Mouse (Mus musculus): Measurements from ENCODE around the gene Lrr1. TPM values are rescaled to one million over a fixed set of nuclear protein-coding genes. Genes with fewer than 3 reads are reported as not detected.
A peak's percentile ranks its signal among the peaks of the same experiment; 100 is the strongest.

Gene Lrr1
- polyA plus RNA-seq, 2 experiments: 11.1 to 21.3 TPM

DNA sequence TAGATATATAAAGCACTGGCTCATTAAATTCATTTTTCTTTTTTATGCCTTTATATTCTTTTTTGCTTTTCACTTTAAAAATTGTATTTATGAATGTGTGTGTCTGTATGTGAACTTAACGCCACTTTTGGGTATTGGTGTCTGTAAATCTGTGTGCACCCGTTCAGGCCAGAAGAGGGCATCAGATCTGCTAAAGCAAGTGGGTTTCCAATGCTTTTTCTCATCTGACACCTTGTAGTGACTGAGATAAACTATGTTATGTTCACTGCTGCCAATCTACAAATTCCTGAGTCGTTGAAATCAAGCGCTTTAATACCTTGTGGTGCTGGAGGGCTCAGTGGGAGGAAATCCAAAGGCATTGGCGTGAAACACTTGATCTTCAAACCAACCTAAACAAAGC, 42.4 kb downstream of the Lrr1 start:
- Histone ChIP-seq H3K9ac (replicated peaks) (no peak overlapping the region), H3K27ac (no peak overlapping the region), H3K4me3 (ENCODE audit: insufficient read depth in 1 of 2, low read depth in 2 of 2, low read length in 2 of 2) (no peak overlapping the region), H3K4me2 (ENCODE audit: low read depth) (no peak overlapping the region), H3K4me1 (replicated peaks; ENCODE audit: control insufficient read depth in 2 of 2, insufficient read depth in 2 of 2, low read length in 1 of 2) (no peaks in the 10 kb centered on the region), H3K27me3 (ENCODE audit: control insufficient read depth, insufficient read depth, low read length) (no peaks in the 10 kb centered on the region), H3K36me3 (replicated peaks; ENCODE audit: control insufficient read depth, insufficient read depth, low read depth) (peaks cover 51% of the 10 kb centered on the region), H3K9me3 (ENCODE audit: control insufficient read depth, low read length) (no peaks in the 10 kb centered on the region)
- no peak for ATAC-seq (ENCODE audit: insufficient read depth)
- WGBS (ENCODE audit: insufficient replicate concordance): 77% methylated on average over 5 of the region's 5 CpGs
- TF ChIP-seq EP300 (IDR thresholded peaks at IDR 0.05; ENCODE audit: low read depth) (no peak), CTCF (IDR thresholded peaks at IDR 0.05; ENCODE audit: low read depth) (peak; percentile 43; the same call in 1 of the 2 replicates)
- no peak for DNase-seq (ENCODE audit: low read depth in 3 of 3, low spot score in 3 of 3)

DNA sequence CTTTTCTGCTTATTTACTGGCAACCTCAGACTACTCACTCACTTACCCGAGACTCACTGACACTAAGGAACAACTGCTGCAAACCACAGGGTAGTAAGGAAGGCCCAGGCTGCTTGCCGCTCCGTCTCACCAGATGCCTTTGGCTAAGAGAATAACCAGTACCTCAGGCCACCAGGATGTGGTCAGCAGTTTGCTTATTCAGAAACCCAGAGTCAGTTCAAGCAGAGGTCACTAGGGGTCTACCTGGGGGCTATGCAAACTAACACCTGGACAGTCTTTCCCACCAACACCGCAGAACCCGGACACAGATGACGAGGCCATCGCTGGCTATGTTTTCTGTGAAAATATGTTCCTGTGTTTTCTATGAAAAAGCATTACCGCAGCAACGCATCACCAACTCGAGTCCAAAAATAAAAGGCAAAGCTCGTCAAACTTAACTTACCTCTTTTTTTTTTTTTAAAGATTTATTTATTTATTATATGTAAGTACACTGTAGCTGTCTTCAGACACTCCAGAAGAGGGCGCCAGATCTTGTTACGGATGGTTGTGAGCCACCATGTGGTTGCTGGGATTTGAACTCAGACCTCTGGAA, 44.7 kb downstream of the Lrr1 start:
- Histone ChIP-seq H3K36me3 (replicated peaks; ENCODE audit: control insufficient read depth, insufficient read depth, low read depth) (peaks cover 56% of the 10 kb centered on the region), H3K4me2 (ENCODE audit: low read depth) (no peak overlapping the region), H3K9ac (replicated peaks) (no peak overlapping the region), H3K9me3 (ENCODE audit: control insufficient read depth, low read length) (no peaks in the 10 kb centered on the region), H3K4me3 (ENCODE audit: insufficient read depth in 1 of 2, low read depth in 2 of 2, low read length in 2 of 2) (no peak overlapping the region), H3K27ac (no peak overlapping the region), H3K27me3 (ENCODE audit: control insufficient read depth, insufficient read depth, low read length) (no peaks in the 10 kb centered on the region), H3K4me1 (replicated peaks; ENCODE audit: control insufficient read depth in 2 of 2, insufficient read depth in 2 of 2, low read length in 1 of 2) (no peaks in the 10 kb centered on the region)
- no peak for DNase-seq (ENCODE audit: low read depth in 3 of 3, low spot score in 3 of 3)
- 84% methylated on average over 13 of the region's 13 CpGs for WGBS (ENCODE audit: insufficient replicate concordance)
- TF ChIP-seq EP300 (IDR thresholded peaks at IDR 0.05; ENCODE audit: low read depth) (no peak), CTCF (IDR thresholded peaks at IDR 0.05; ENCODE audit: low read depth) (no peak)
- ATAC-seq (ENCODE audit: insufficient read depth): no peak

GRCm38 (mm10) chr12:69214393-69214792, 45.8 kb downstream of the Lrr1 start:
- no peak overlapping the region for H3K4me2 ChIP-seq (ENCODE audit: low read depth)
- ATAC-seq (ENCODE audit: insufficient read depth): no peak
- H3K27ac ChIP-seq: no peak overlapping the region
- WGBS (ENCODE audit: insufficient replicate concordance): 70% methylated on average over 7 of the region's 7 CpGs
- H3K4me3 ChIP-seq (ENCODE audit: insufficient read depth in 1 of 2, low read depth in 2 of 2, low read length in 2 of 2): no peak overlapping the region
- no peak overlapping the region for H3K9ac ChIP-seq (replicated peaks)
- no peaks in the 10 kb centered on the region for H3K4me1 ChIP-seq (replicated peaks; ENCODE audit: control insufficient read depth in 2 of 2, insufficient read depth in 2 of 2, low read length in 1 of 2)
- DNase-seq (ENCODE audit: low read depth in 3 of 3, low spot score in 3 of 3): no peak
- H3K27me3 ChIP-seq (ENCODE audit: control insufficient read depth, insufficient read depth, low read length): no peaks in the 10 kb centered on the region
- H3K36me3 ChIP-seq (replicated peaks; ENCODE audit: control insufficient read depth, insufficient read depth, low read depth): peaks cover 60% of the 10 kb centered on the region
- TF ChIP-seq EP300 (IDR thresholded peaks at IDR 0.05; ENCODE audit: low read depth) (no peak), CTCF (IDR thresholded peaks at IDR 0.05; ENCODE audit: low read depth) (no peak)
- H3K9me3 ChIP-seq (ENCODE audit: control insufficient read depth, low read length): no peaks in the 10 kb centered on the region

- no peaks in the 10 kb centered on the region for H3K9me3 ChIP-seq (ENCODE audit: control insufficient read depth, low read length)
- H3K4me1 ChIP-seq (replicated peaks; ENCODE audit: control insufficient read depth in 2 of 2, insufficient read depth in 2 of 2, low read length in 1 of 2): no peaks in the 10 kb centered on the region
- TF ChIP-seq EP300 (IDR thresholded peaks at IDR 0.05; ENCODE audit: low read depth) (no peak), CTCF (IDR thresholded peaks at IDR 0.05; ENCODE audit: low read depth) (no peak)
- ATAC-seq (ENCODE audit: insufficient read depth) (no peak), DNase-seq (ENCODE audit: low read depth in 3 of 3, low spot score in 3 of 3) (no peak)
- peaks cover 57% of the 10 kb centered on the region for H3K36me3 ChIP-seq (replicated peaks; ENCODE audit: control insufficient read depth, insufficient read depth, low read depth)
- no peak overlapping the region for H3K4me2 ChIP-seq (ENCODE audit: low read depth)
- H3K4me3 ChIP-seq (ENCODE audit: insufficient read depth in 1 of 2, low read depth in 2 of 2, low read length in 2 of 2): no peak overlapping the region
- no peak overlapping the region for H3K9ac ChIP-seq (replicated peaks)
- no peak overlapping the region for H3K27ac ChIP-seq
- WGBS (ENCODE audit: insufficient replicate concordance): 86% methylated on average over 3 of the region's 3 CpGs
- H3K27me3 ChIP-seq (ENCODE audit: control insufficient read depth, insufficient read depth, low read length): no peaks in the 10 kb centered on the region
Measured at GRCm38 (mm10) chr12:69215000-69215785, 46.6 kb downstream of the Lrr1 start.

DNA sequence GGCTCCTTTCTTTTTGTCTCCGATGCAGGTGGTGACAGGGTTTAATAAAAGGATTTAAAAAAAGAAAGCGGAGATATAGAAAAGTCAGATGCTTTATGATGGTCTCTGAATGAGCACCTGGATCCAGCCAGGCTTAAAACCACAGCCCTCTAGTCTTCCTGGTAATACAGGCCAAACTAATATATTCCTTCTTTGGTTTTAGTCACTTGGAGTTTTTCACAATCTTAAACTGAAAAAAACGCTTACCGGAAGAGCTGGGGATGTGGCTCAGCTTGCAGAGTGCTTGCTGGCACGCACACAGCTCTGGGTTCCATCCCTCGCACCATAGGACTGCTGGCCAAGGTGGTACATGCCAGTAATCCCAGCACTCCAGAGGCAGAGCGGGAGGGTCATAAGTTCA, 48.0 kb downstream of the Lrr1 start:
- H3K36me3 ChIP-seq (replicated peaks; ENCODE audit: control insufficient read depth, insufficient read depth, low read depth): peaks cover 57% of the 10 kb centered on the region
- H3K27ac ChIP-seq: no peak overlapping the region
- no peak for DNase-seq (ENCODE audit: low read depth in 3 of 3, low spot score in 3 of 3)

More for the DNA sequence above, 48.0 kb downstream of the Lrr1 start:
- 89% methylated on average over 7 of the region's 7 CpGs for WGBS (ENCODE audit: insufficient replicate concordance)
- Histone ChIP-seq H3K4me1 (replicated peaks; ENCODE audit: control insufficient read depth in 2 of 2, insufficient read depth in 2 of 2, low read length in 1 of 2) (peaks cover 0 to 3% of the 10 kb centered on the region in 2 experiments; a peak in 1 of 4 replicates), H3K9me3 (ENCODE audit: control insufficient read depth, low read length) (no peaks in the 10 kb centered on the region), H3K4me2 (ENCODE audit: low read depth) (no peak overlapping the region), H3K27me3 (ENCODE audit: control insufficient read depth, insufficient read depth, low read length) (no peaks in the 10 kb centered on the region), H3K4me3 (ENCODE audit: insufficient read depth in 1 of 2, low read depth in 2 of 2, low read length in 2 of 2) (no peak overlapping the region), H3K9ac (replicated peaks) (no peak overlapping the region)
- no peak for TF ChIP-seq CTCF (IDR thresholded peaks at IDR 0.05; ENCODE audit: low read depth)
- no peak for TF ChIP-seq EP300 (IDR thresholded peaks at IDR 0.05; ENCODE audit: low read depth)
- ATAC-seq (ENCODE audit: insufficient read depth): no peak
